Mouse (Mus musculus): ENCODE measurements at regions not wholly inside any gene's neighbourhood (a gene's known extent, or its start where the extent isn't known, plus 50 kb on each side); places are given as distances from the start of the nearest gene placed in this dataset.

- no peak for TF ChIP-seq POLR2A (IDR thresholded peaks at IDR 0.05; ENCODE audit: control insufficient read depth, low read depth, low read length)
- no peak for TF ChIP-seq CTCF (IDR thresholded peaks at IDR 0.05; ENCODE audit: control insufficient read depth, insufficient read depth, insufficient replicate concordance, low read depth, low read length)
These were observed 1275.9 kb downstream of the Gsdmc2 start for GRCm38 (mm10) chr15:62568788-62569713.

Measured in testis, adult 2 months (tissue).